Mouse (Mus musculus) cerebellum, adult 2 months (tissue): ENCODE measurements around the gene Runx1.

Experiments
- CTCF ChIP-seq: fragments of 200-500 bp; IDR thresholded peaks from 2 replicates; pipeline ENCODE4 v1.5.1; 2011; ENCODE audit warnings: low read depth, mild to moderate bottlenecking, control low read depth, low read length, moderate library complexity, borderline replicate concordance; ENCODE audit not compliant: insufficient read depth
- POLR2A ChIP-seq: fragments of 200-500 bp; IDR thresholded peaks from 2 replicates; pipeline ENCODE4 v1.6.1; 2011; ENCODE audit warnings: low read length, control low read depth, borderline replicate concordance; ENCODE audit not compliant: insufficient read depth

GRCm38 (mm10) chr16:92578915-92579653, 246.9 kb downstream of the Runx1 start:
- no peak for TF ChIP-seq CTCF
- no peak for TF ChIP-seq POLR2A
